ENCODE assay signal across 16 mouse cellular contexts in the genomic region with DNA sequence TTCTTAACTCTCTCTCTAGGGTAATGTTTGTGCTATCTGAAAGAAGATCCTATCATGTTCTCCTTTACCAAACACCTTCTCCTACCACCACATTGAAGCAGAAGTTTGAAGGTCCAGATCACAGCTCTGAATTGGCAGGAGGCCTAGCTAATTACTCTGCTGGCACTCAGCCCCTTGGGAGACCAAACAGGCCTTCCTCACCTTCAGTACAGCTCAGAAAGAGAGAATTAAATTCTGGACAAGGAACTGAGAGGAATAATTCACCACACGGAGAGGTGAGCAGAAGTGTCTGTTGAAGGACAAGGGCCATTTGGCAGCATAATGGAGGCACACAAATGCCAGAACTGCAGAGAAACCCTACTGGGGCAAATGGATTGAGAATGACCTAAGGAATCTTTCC.
DNase-seq lines count a peak whose midpoint lies in the region; ATAC-seq and TF ChIP-seq lines count a peak whose summit lies in the region.
"Had no signal": no experiment of that assay in that cellular context is flagged by ENCODE, and none has a peak within 500 bp of the region (broad histone marks: within the 10 kb centered on the region; RNA-seq: fewer than 3 reads in every experiment).

No protein-coding gene starts in this region.

- H3K36me3 ChIP-seq in forebrain, embryonic 15.5 days, result no peaks in the 10 kb centered on the region
- no peaks in the 10 kb centered on the region for H3K36me3 ChIP-seq in forebrain, embryonic 10.5 days (replicated peaks)
- H3K36me3 ChIP-seq in kidney, adult 2 months (ENCODE audit: control insufficient read depth, insufficient read depth, low read length), result no peaks in the 10 kb centered on the region
- H3K36me3 ChIP-seq in kidney, embryonic 15.5 days, result no peaks in the 10 kb centered on the region
- no peaks in the 10 kb centered on the region for H3K36me3 ChIP-seq in neural tube, embryonic 13.5 days
- no peaks in the 10 kb centered on the region for H3K36me3 ChIP-seq in neural tube, embryonic 15.5 days
- H3K36me3 ChIP-seq: embryonic facial prominence, embryonic 13.5 days; heart, embryonic 12.5 days; hindbrain, embryonic 12.5 days had no signal

- no peak overlapping the region for H3K9ac ChIP-seq in forebrain, embryonic 15.5 days (replicated peaks)
- no peak overlapping the region for H3K9ac ChIP-seq in kidney, embryonic 15.5 days
- no peak overlapping the region for H3K9ac ChIP-seq in neural tube, embryonic 13.5 days
- no peak overlapping the region for H3K9ac ChIP-seq in neural tube, embryonic 15.5 days (replicated peaks)
- H3K9ac ChIP-seq: embryonic facial prominence, embryonic 13.5 days; heart, embryonic 12.5 days; hindbrain, embryonic 12.5 days had no signal

- H3K4me2 ChIP-seq in forebrain, embryonic 15.5 days (replicated peaks), result no peak overlapping the region
- H3K4me2 ChIP-seq in kidney, embryonic 15.5 days, result no peak overlapping the region
- no peak overlapping the region for H3K4me2 ChIP-seq in neural tube, embryonic 13.5 days
- H3K4me2 ChIP-seq in neural tube, embryonic 15.5 days, result no peak overlapping the region
- H3K4me2 ChIP-seq: embryonic facial prominence, embryonic 13.5 days; heart, embryonic 12.5 days; hindbrain, embryonic 12.5 days; liver, embryonic 11.5 days had no signal

- no peak for DNase-seq in forebrain, embryonic 10.5 days (ENCODE audit: extremely low spot score, low spot score)
- DNase-seq in kidney, adult 2 months, result peak; percentile 42
- peak; percentile 68 to 71 for DNase-seq in cerebellum, postnatal 36 days
- DNase-seq in spleen, postnatal 10 days (ENCODE audit: low spot score in 2 of 2), result no peak
- DNase-seq: right cerebral cortex, postnatal 4 days; thymus, adult 18-20 months had no signal

- no peak for TF ChIP-seq CTCF in kidney, adult 2 months (conservative IDR thresholded peaks at IDR 0.05; ENCODE audit: insufficient read depth, insufficient read length, low read depth, low read length)

- no peak for TF ChIP-seq POLR2A in kidney, adult 2 months (IDR thresholded peaks at IDR 0.05; ENCODE audit: low read depth, low read length)

- H3K27me3 ChIP-seq in forebrain, embryonic 15.5 days, result peaks cover 24% of the 10 kb centered on the region
- H3K27me3 ChIP-seq in forebrain, embryonic 10.5 days (ENCODE audit: poor library complexity, severe bottlenecking), result peaks cover 64% of the 10 kb centered on the region
- no peaks in the 10 kb centered on the region for H3K27me3 ChIP-seq in kidney, adult 2 months (replicated peaks; ENCODE audit: control insufficient read depth, insufficient read depth, low read length)
- H3K27me3 ChIP-seq in kidney, embryonic 15.5 days, result no peaks in the 10 kb centered on the region
- H3K27me3 ChIP-seq in neural tube, embryonic 13.5 days, result no peaks in the 10 kb centered on the region
- H3K27me3 ChIP-seq in neural tube, embryonic 15.5 days (replicated peaks), result no peaks in the 10 kb centered on the region
- H3K27me3 ChIP-seq: hindbrain, embryonic 12.5 days had no signal

- 4% methylated on average over 1 of the region's 1 CpGs for WGBS in forebrain, embryonic 15.5 days
- 62% methylated on average over 1 of the region's 1 CpGs for WGBS in forebrain, embryonic 10.5 days
- WGBS in kidney, adult 2 months, result 13% methylated on average over 1 of the region's 1 CpGs
- 37% methylated on average over 1 of the region's 1 CpGs for WGBS in kidney, embryonic 15.5 days
- 15% methylated on average over 1 of the region's 1 CpGs for WGBS in neural tube, embryonic 13.5 days
- 18% methylated on average over 1 of the region's 1 CpGs for WGBS in neural tube, embryonic 15.5 days

- no peak; the same call in 1 of the 2 replicates for ATAC-seq in forebrain, embryonic 15.5 days (replicated peaks)
- ATAC-seq in kidney, embryonic 15.5 days (replicated peaks; ENCODE audit: low FRiP score), result no peak
- ATAC-seq in neural tube, embryonic 13.5 days (ENCODE audit: low read depth), result no peak; the same call in 1 of the 2 replicates
- ATAC-seq in neural tube, embryonic 15.5 days (ENCODE audit: low FRiP score), result no peak
- ATAC-seq: intestine, embryonic 16.5 days; Patski had no signal

- H3K9me3 ChIP-seq in forebrain, embryonic 15.5 days, result no peaks in the 10 kb centered on the region
- H3K9me3 ChIP-seq in forebrain, embryonic 10.5 days, result no peaks in the 10 kb centered on the region
- H3K9me3 ChIP-seq in kidney, embryonic 15.5 days (replicated peaks), result no peaks in the 10 kb centered on the region
- no peaks in the 10 kb centered on the region for H3K9me3 ChIP-seq in neural tube, embryonic 13.5 days
- no peaks in the 10 kb centered on the region for H3K9me3 ChIP-seq in neural tube, embryonic 15.5 days (replicated peaks)
- H3K9me3 ChIP-seq: embryonic facial prominence, embryonic 13.5 days; heart, embryonic 12.5 days; hindbrain, embryonic 12.5 days had no signal

- peak overlapping the region; percentile 53; the same call in 1 of the 2 replicates for H3K27ac ChIP-seq in forebrain, embryonic 15.5 days (replicated peaks)
- no peak overlapping the region for H3K27ac ChIP-seq in forebrain, embryonic 10.5 days
- no peak overlapping the region for H3K27ac ChIP-seq in kidney, adult 2 months (ENCODE audit: insufficient read depth, low read depth, low read length)
- H3K27ac ChIP-seq in kidney, embryonic 15.5 days, result no peak overlapping the region
- 0 out of 2 replicates have a peak overlapping the region, but pooled peaks have one; percentile 34 for H3K27ac ChIP-seq in neural tube, embryonic 13.5 days (replicated peaks)
- H3K27ac ChIP-seq in neural tube, embryonic 15.5 days (replicated peaks), result no peak overlapping the region
- H3K27ac ChIP-seq: embryonic facial prominence, embryonic 13.5 days; hindbrain, embryonic 12.5 days had no signal

- peaks cover 17% of the 10 kb centered on the region for H3K4me1 ChIP-seq in forebrain, embryonic 15.5 days
- H3K4me1 ChIP-seq in forebrain, embryonic 10.5 days, result peaks cover 30% of the 10 kb centered on the region
- no peaks in the 10 kb centered on the region for H3K4me1 ChIP-seq in kidney, adult 2 months (ENCODE audit: control insufficient read depth, insufficient read depth, low read length)
- no peaks in the 10 kb centered on the region for H3K4me1 ChIP-seq in kidney, embryonic 15.5 days
- peaks cover 23% of the 10 kb centered on the region for H3K4me1 ChIP-seq in neural tube, embryonic 13.5 days (replicated peaks)
- H3K4me1 ChIP-seq in neural tube, embryonic 15.5 days, result peaks cover 13% of the 10 kb centered on the region
- H3K4me1 ChIP-seq: embryonic facial prominence, embryonic 13.5 days; heart, embryonic 12.5 days had no signal

- H3K4me3 ChIP-seq in forebrain, embryonic 15.5 days, result no peak overlapping the region
- H3K4me3 ChIP-seq in forebrain, embryonic 10.5 days, result no peak overlapping the region
- no peak overlapping the region for H3K4me3 ChIP-seq in kidney, adult 2 months (ENCODE audit: insufficient read depth, low read depth, low read length)
- no peak overlapping the region for H3K4me3 ChIP-seq in kidney, embryonic 15.5 days (replicated peaks)
- H3K4me3 ChIP-seq in neural tube, embryonic 13.5 days, result no peak overlapping the region
- H3K4me3 ChIP-seq in neural tube, embryonic 15.5 days (replicated peaks), result no peak overlapping the region
- H3K4me3 ChIP-seq: embryonic facial prominence, embryonic 13.5 days; heart, embryonic 12.5 days; hindbrain, embryonic 12.5 days had no signal

Comparison
In these comparisons a context has a peak if more than half of its experiments do, and no peak if none do; other contexts are left out.
1. H3K27ac ChIP-seq: peak in forebrain, embryonic 15.5 days (single experiment) and neural tube, embryonic 13.5 days (single experiment); none in forebrain, embryonic 10.5 days (single experiment), kidney, adult 2 months (single experiment), kidney, embryonic 15.5 days (single experiment) and neural tube, embryonic 15.5 days (single experiment).
2. DNase-seq: peak in kidney, adult 2 months (single experiment) and cerebellum, postnatal 36 days (2 of 2); none in forebrain, embryonic 10.5 days (single experiment) and spleen, postnatal 10 days (0 of 2).